Mouse (Mus musculus) CH12.LX (cell line): ENCODE measurements around the gene Sbno1.

Experiments used
- CTCF ChIP-seq, 2 experiments: IDR thresholded peaks in 1 of 2; conservative IDR thresholded peaks in 1 of 2; 2 replicates each; pipeline ENCODE4 v1.5.1; 2011 to 2012; ENCODE audit warnings: low read depth in 2 of 2, low read length in 2 of 2, improper control_type of control experiment in 1 of 2, inconsistent platforms in 1 of 2, mild to moderate bottlenecking in 1 of 2, moderate library complexity in 1 of 2
- E2F4 ChIP-seq: IDR thresholded peaks from 2 replicates; pipeline ENCODE4 v1.6.1; 2011; ENCODE audit warnings: low read depth, low read length, improper control_type of control experiment; ENCODE audit not compliant: insufficient replicate concordance
- HCFC1 ChIP-seq: IDR thresholded peaks from 2 replicates; pipeline ENCODE4 v1.6.1; 2012; ENCODE audit warnings: low read depth, mild to moderate bottlenecking, inconsistent platforms, low read length, improper control_type of control experiment
- MAX ChIP-seq: IDR thresholded peaks from 2 replicates; pipeline ENCODE4 v1.6.1; 2011; ENCODE audit warnings: low read length, improper control_type of control experiment
- POLR2A ChIP-seq: IDR thresholded peaks from 2 replicates; pipeline ENCODE4 v1.6.1; 2011; ENCODE audit warnings: low read depth, mild to moderate bottlenecking, improper control_type of control experiment, low read length

DNA sequence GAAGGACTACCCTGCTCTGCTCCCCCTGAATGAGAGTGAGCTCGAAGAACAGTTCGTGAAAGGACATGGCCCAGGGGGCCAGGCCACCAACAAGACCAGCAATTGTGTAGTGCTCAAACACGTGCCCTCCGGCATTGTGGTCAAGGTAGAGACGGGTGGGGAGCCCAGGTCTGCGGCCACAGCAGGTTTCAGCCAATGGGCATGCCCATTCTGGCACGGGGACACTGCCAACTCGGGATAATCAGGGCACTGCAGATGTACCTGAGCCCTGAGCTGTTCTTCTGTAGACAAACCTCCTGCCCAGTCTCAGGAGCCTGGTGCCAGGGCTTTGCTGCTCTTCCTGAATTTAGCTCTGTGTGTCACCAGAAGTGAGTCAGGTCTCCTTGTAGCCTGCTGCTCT lies 87.0 kb downstream of the Sbno1 start:
- TF ChIP-seq E2F4 (no peak), CTCF (conservative IDR thresholded peaks at IDR 0.05 in 1 of 2, IDR thresholded peaks at IDR 0.05 in 1 of 2; ENCODE audit: low read depth in 2 of 2, low read length in 2 of 2) (no peak), HCFC1 (no peak), POLR2A (no peak), MAX (no peak)
